12 mouse cellular contexts compared by ENCODE assay signal in the genomic region with DNA sequence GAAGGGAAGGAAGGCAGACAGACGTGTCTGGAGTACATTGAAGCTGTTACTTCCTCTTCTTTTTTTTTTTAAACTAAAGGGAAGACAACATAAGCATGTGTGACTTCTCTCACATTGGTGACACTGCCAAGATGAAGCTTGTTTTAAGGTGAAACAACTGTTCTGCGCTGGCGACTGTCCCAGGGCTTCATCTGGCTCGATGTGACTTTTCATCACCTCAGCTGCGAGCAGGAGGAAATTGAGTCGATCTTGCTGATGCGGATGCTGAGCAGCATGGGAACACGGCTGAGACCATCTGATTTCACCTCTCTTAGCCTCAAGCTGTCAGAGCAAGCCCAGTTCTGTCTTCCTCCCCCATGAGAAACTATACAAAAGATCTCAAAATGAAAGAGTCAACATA.
DNase-seq lines count a peak whose midpoint lies in the region; ATAC-seq and TF ChIP-seq lines count a peak whose summit lies in the region.
"Had no signal": no experiment of that assay in that cellular context is flagged by ENCODE, and none has a peak within 500 bp of the region (broad histone marks: within the 10 kb centered on the region; RNA-seq: fewer than 3 reads in every experiment).

No protein-coding gene starts in this region.

- H3K79me2 ChIP-seq in heart, adult 2 months (replicated peaks; ENCODE audit: control insufficient read depth, insufficient read depth, low read length), result no peaks in the 10 kb centered on the region

- H3K4me2 ChIP-seq in kidney, embryonic 16.5 days (replicated peaks; ENCODE audit: low read depth, low read length), result no peak overlapping the region
- H3K4me2 ChIP-seq: neural tube, embryonic 13.5 days had no signal

- H3K27ac ChIP-seq in heart, adult 2 months, result no peak overlapping the region
- no peak overlapping the region for H3K27ac ChIP-seq in heart, embryonic 10.5 days
- H3K27ac ChIP-seq in kidney, embryonic 16.5 days (ENCODE audit: low read length), result no peak overlapping the region
- no peak overlapping the region for H3K27ac ChIP-seq in hindbrain, embryonic 10.5 days
- H3K27ac ChIP-seq: layer of hippocampus, adult 2 months; macrophage; neural tube, embryonic 13.5 days had no signal

- no peak for TF ChIP-seq POLR2A in heart, adult 2 months (IDR thresholded peaks at IDR 0.05; ENCODE audit: insufficient read depth, low read depth, low read length)

- no peak overlapping the region for H3K4me3 ChIP-seq in heart, adult 2 months
- H3K4me3 ChIP-seq in heart, embryonic 10.5 days, result no peak overlapping the region
- H3K4me3 ChIP-seq in kidney, embryonic 16.5 days (ENCODE audit: low read length), result no peak overlapping the region
- no peak overlapping the region for H3K4me3 ChIP-seq in hindbrain, embryonic 10.5 days
- H3K4me3 ChIP-seq: layer of hippocampus, adult 2 months; neural tube, embryonic 13.5 days had no signal

- no peaks in the 10 kb centered on the region for H3K36me3 ChIP-seq in heart, adult 2 months (ENCODE audit: control insufficient read depth, insufficient read depth, low read length)
- no peaks in the 10 kb centered on the region for H3K36me3 ChIP-seq in heart, embryonic 10.5 days
- no peaks in the 10 kb centered on the region for H3K36me3 ChIP-seq in kidney, embryonic 16.5 days (ENCODE audit: insufficient read depth, low read length)
- H3K36me3 ChIP-seq in hindbrain, embryonic 10.5 days, result no peaks in the 10 kb centered on the region
- H3K36me3 ChIP-seq: neural tube, embryonic 13.5 days had no signal

- no peak for TF ChIP-seq CTCF in heart, adult 2 months (IDR thresholded peaks at IDR 0.05)

- H3K9ac ChIP-seq in heart, adult 2 months (ENCODE audit: low read depth, low read length), result no peak overlapping the region
- no peak overlapping the region for H3K9ac ChIP-seq in kidney, embryonic 16.5 days (replicated peaks; ENCODE audit: low read length)
- H3K9ac ChIP-seq: neural tube, embryonic 13.5 days had no signal

- DNase-seq in heart, adult 2 months, result peak; percentile 66 to 71
- no peak for DNase-seq in heart, embryonic 10.5 days (ENCODE audit: low spot score)
- DNase-seq in heart, adult 8-10 months (ENCODE audit: low spot score), result peak; percentile 70
- DNase-seq in right cerebral cortex, postnatal 4 days, result peak; percentile 33
- DNase-seq in hindbrain, embryonic 10.5 days (ENCODE audit: low spot score), result no peak
- DNase-seq in spleen, postnatal 10 days (ENCODE audit: low spot score in 2 of 2), result no peak
- DNase-seq in ovary, postnatal 10 days (ENCODE audit: low spot score), result no peak
- DNase-seq: cerebellum, postnatal 14 days had no signal

- TF ChIP-seq EP300 in heart, adult 2 months (IDR thresholded peaks at IDR 0.05; ENCODE audit: insufficient read depth, low read depth, low read length), result no peak

- no peaks in the 10 kb centered on the region for H3K27me3 ChIP-seq in heart, adult 2 months (ENCODE audit: control insufficient read depth, insufficient read depth, low read length)
- H3K27me3 ChIP-seq in heart, embryonic 10.5 days (ENCODE audit: insufficient read depth, poor library complexity, severe bottlenecking), result no peaks in the 10 kb centered on the region
- no peaks in the 10 kb centered on the region for H3K27me3 ChIP-seq in kidney, embryonic 16.5 days (ENCODE audit: insufficient read depth, low read length)
- H3K27me3 ChIP-seq in hindbrain, embryonic 10.5 days (ENCODE audit: insufficient read depth, poor library complexity, severe bottlenecking), result no peaks in the 10 kb centered on the region
- H3K27me3 ChIP-seq: neural tube, embryonic 13.5 days had no signal

- H3K9me3 ChIP-seq in heart, embryonic 10.5 days, result no peaks in the 10 kb centered on the region
- H3K9me3 ChIP-seq in kidney, embryonic 16.5 days (ENCODE audit: low read length), result peaks cover 3% of the 10 kb centered on the region; the same call in 1 of the 2 replicates
- H3K9me3 ChIP-seq in hindbrain, embryonic 10.5 days, result no peaks in the 10 kb centered on the region
- H3K9me3 ChIP-seq: neural tube, embryonic 13.5 days had no signal

- WGBS in heart, adult 2 months, result 34% methylated on average over 8 of the region's 8 CpGs
- WGBS in heart, embryonic 10.5 days, result 68% methylated on average over 8 of the region's 8 CpGs
- WGBS in kidney, embryonic 16.5 days, result 38% methylated on average over 8 of the region's 8 CpGs
- 82% methylated on average over 8 of the region's 8 CpGs for WGBS in hindbrain, embryonic 10.5 days

- intact Hi-C loops in heart, adult 2 months (cut with DNase I), result no loop called here

- H3K4me1 ChIP-seq in heart, adult 2 months (ENCODE audit: control insufficient read depth, insufficient read depth, low read length), result no peaks in the 10 kb centered on the region
- no peaks in the 10 kb centered on the region for H3K4me1 ChIP-seq in heart, embryonic 10.5 days
- H3K4me1 ChIP-seq in kidney, embryonic 16.5 days (ENCODE audit: insufficient read depth, low read length), result no peaks in the 10 kb centered on the region
- H3K4me1 ChIP-seq in hindbrain, embryonic 10.5 days (replicated peaks), result no peaks in the 10 kb centered on the region
- H3K4me1 ChIP-seq: neural tube, embryonic 13.5 days had no signal

- ATAC-seq in kidney, embryonic 16.5 days (ENCODE audit: low FRiP score, low TSS enrichment), result peak; percentile 23; the same call in 1 of the 2 replicates

Comparison
In these comparisons a context has a peak if more than half of its experiments do, and no peak if none do; other contexts are left out.
1. DNase-seq: peak in heart, adult 2 months (2 of 2), heart, adult 8-10 months (single experiment) and right cerebral cortex, postnatal 4 days (single experiment); none in heart, embryonic 10.5 days (single experiment), hindbrain, embryonic 10.5 days (single experiment), spleen, postnatal 10 days (0 of 2) and ovary, postnatal 10 days (single experiment).